Mouse (Mus musculus) right cerebral cortex, postnatal 25 days (tissue): ENCODE measurements around the gene Jph4.

Experiments
- DNase-seq: peaks from one replicate; pipeline ENCODE4 v3.0.0; 2022

The Jph4 gene

GRCm38 (mm10) chr14:55115846-55116245 lies 889 bp downstream of the Jph4 start:
- no peak for DNase-seq

DNA sequence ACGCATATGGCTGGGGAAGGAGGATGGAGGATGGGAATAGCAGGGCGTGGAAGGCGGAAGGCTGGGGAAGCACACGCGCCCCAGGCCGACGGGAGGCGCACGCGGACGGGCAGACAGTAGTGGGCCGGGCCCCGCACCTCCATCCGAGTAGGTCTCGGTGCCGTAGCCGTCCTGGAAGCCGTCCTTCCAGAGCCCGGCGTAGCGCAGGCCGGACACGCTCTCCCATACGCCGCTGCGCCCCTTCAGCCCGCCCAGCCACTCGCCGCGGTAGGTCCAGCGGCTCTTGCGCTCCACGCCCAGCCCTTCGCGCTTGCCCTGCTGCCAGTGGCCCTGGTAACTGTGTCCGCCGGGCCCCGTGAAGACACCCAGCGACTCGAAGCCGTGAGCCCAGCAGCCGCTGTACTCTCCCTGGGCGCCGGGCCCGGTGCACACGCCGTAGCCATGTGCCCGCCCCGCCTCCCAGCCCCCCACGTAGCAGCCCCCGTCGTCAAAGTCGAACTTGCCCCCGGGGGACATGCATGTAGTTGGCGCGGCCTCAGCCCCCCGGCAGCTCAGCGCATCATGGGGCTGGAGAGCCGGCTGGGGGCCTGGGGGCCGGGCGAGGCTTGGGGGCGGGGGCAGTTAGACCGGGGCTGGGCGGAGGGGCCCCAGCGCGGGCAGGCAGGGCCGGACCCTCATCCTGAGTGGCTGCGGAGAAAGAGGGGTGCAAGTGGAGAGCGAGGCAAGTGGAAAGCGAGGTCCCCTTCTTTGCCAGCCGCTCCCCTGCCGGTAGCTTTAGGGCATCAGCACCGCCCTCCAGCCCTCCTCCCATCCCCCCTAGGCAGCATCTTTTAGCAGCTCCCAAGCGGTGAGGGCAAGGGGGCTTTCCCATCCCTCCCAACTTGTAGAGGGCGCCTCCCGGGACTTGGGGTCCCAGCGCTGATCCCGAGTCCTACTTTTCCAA lies 1.7 kb downstream of the Jph4 start:
- peak; percentile 79 for DNase-seq

GRCm38 (mm10) chr14:55113975-55114645 lies 2.6 kb downstream of the Jph4 start:
- DNase-seq = no peak

DNA sequence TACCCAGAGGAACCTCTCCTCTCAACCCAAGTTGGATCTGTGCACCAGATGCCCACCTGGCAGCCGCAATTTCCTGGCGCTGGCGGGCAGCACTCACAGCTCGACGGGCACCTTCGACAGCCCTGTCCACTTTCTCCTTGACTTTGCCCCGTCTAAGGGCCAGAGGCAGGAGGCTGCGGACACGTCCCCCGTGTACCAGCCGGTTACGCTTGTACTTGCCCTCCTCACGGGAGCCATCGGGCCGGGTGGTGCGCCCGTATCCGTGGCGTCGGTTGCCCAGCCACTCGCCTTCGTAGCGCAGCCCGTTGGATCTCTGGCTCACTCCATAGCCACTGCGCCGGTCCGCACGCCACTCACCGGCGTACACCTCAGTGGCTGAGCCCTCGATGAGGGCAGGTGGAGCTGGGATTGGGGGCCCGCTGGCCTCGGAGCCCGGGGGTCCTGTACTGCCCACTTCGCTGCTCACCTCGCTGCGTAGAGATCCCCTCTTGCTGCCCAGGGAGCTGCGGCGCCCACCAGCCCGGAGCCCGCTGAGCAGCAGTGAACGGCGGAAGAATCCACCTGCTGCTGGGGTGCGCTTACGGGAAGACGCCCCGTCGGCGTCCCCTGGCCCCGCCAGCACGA lies 3.3 kb downstream of the Jph4 start:
- no peak for DNase-seq

DNA sequence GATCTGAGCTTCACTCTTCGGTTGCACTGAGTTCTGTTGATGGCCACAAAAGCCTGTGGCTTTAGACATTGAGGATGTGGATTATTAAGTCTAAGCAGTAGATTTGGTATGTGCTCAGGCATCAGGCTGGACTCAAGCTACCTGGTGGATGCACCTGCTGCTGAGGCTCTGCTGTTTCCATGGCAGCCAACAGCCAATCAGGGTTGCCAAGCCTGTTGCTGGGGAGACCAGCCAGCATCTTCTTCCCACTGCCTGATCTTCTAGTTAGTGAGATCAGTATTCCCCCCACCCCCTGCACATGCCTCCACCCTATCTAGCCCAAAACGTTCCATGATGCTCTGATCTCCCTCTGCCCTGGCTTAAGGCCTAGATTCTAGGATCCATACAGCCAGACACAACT lies 5.0 kb downstream of the Jph4 start:
- peak; percentile 73 for DNase-seq

DNA sequence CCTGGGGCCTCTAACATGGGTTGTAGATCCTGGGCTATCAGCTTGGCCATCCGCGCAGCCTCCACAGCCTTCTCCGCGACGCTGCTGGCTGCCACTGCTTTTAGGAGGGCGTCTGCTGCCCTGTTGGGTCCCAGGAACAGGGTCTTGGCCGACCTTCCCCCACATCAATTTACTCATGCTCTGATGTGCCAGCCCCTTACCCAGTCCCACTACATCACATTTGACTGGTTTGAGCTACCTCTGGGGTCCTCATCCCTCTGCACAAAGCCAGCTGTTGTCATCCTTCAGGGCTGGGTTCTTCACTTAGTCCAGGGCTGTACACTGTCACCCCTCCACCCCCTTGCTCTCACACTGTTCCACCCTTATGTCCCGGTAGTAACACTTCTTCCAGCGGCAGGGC lies 6.7 kb downstream of the Jph4 start:
- DNase-seq = no peak

- no peak for DNase-seq
Observed at GRCm38 (mm10) chr14:55109048-55109873, 7.5 kb downstream of the Jph4 start.

DNA sequence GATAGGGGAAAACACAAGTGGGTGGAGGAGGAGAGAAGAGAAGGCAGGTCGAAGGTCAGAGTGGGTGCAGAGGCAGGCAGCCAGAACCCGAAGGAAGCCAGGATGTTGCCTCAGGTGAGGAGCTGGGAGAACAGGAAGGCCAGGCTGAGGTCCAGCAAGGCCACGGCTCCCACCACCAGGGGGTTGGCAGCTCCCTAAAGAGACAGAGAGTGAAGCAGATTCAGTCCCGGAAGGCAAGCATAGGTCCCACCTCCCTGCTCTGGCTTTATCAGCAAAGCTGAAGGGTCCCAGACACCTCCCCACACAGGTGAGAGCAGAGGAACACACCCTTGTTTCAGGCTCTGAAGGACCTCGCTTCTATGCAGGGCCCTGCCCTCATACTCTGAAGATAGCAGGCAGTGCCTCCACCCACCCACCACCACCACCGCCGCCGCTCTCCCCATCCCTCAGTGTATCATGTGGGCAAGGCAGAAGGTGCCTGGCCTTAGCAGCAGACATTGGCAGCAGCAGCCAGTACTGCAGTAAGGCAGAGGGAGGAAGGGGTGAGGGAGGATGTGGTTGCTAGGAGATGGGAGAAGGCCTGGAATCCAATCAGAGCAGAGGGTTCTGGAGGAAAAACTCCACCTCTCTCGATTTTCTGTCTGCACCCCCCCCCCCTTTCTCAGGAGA lies 8.4 kb downstream of the Jph4 start:
- DNase-seq = peak; percentile 82

- no peak for DNase-seq
Observed at GRCm38 (mm10) chr14:55106990-55107389, 9.7 kb downstream of the Jph4 start.

- DNase-seq = peak; percentile 85
Observed at GRCm38 (mm10) chr14:55105836-55106809, 10.6 kb downstream of the Jph4 start, which contains the start of gene Ap1g2. TSS of gene Ap1g2 (minus strand) at chr14:55106593.

GRCm38 (mm10) chr14:55105386-55105785 lies 11.3 kb downstream of the Jph4 start:
- no peak for DNase-seq

DNA sequence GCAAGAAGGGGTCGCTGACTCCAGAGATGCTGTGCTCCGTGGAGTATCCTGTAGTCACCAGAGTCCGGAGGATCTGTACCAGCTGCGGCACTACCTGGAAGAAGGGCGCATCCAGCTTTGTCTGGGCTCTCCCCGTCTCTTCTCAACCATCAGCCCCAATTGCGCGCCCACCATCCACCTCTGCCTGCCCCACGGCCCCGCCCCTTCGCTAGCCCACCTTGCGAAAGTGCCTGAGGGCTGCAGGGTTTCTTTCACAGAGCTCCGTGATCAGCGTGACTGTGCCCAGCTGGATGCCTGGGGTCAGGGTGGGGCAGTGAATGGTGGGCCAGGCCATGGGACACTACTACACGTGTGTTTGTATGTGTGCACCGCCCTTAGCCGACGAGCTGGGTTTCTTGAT lies 12.4 kb downstream of the Jph4 start:
- no peak for DNase-seq

GRCm38 (mm10) chr14:55102253-55102785 lies 14.4 kb downstream of the Jph4 start:
- DNase-seq = no peak

- no peak for DNase-seq
Observed at GRCm38 (mm10) chr14:55101592-55101991, 15.1 kb downstream of the Jph4 start.

GRCm38 (mm10) chr14:55098067-55098466 lies 18.7 kb downstream of the Jph4 start:
- no peak for DNase-seq

DNA sequence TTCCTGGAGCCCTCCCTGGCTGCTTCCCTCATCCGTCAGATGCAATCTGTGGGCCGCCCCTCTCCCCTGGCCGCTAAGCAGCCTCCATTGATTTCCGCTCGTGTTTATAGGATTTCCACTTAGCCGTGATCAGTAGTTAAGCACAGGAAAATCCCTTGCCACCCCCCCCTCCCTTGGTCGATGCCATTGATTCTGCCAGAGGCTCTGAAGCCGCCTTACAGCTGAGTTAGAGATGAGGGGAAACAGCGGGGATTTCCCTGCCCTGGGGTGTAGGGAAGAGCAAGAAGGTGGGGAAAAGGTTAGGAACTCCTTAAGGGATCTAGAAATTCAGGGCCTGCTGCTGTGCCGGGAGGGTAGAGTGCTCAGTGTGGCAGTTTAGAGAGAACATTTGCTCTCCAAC lies 19.1 kb downstream of the Jph4 start:
- no peak for DNase-seq

GRCm38 (mm10) chr14:55096573-55097087 lies 20.1 kb downstream of the Jph4 start:
- no peak for DNase-seq

DNA sequence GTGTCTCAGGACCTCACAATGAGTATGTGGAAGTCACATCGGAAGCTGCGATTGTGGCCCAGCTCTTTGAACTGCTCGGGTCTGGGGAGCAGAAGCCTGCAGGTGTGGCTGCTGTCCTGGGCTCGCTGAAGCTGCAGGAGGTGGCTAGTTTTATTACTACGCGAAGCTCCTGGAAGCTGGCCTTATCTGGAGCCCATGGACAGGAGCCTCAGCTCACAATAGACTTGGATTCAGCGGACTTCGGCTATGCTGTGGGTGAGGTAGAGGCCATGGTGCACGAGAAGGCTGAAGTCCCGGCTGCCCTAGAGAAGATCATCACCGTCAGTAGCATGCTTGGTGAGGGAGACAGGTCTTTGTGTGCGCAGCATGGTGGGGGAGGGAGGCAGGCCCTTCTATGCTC lies 21.1 kb downstream of the Jph4 start:
- DNase-seq = no peak

DNA sequence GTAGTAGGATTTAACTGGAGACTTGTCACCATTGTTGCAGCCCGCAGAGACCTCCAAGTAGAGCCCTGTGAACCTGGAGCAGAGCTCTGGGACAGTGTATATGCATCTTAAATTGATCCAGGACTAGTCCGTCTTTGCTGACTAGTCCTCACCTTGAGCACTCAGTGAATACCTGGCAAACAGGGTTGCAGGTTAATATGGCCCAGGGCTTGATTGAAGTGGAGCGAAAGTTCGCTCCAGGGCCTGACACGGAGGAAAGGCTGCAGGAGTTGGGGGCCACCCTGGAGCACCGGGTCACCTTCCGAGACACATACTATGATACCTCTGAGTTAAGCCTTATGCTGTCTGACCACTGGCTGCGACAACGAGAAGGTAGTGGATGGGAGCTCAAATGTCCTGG lies 21.5 kb downstream of the Jph4 start:
- no peak for DNase-seq

DNA sequence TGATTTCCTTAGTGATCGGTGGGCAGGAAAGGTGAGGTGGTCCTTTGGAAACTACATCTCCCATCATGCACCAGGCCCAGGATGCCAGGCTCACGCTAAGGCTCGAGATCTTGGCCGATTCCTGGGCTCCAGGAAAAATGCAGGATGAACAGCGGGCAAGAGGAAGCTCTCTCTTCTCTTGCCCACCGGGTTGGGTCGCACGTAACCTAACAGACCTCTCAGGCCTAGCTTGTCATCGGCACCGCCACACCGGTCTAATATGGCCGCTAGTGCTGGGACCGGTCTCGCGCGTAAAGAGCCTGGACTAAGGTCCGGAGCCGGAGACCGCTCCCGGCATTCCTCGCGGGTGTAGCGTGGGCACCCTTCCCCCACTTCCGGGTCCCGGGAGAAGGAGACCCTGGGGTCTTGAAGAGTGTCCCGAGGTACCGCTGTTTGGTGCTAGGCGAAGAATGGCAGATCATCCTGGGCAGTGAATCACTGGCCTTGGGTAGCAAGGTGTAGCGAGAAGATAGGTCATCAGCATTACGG lies 22.0 kb downstream of the Jph4 start, which contains the start of gene Thtpa:
Thtpa (plus strand) TSS at position 81 of the 528 bp plus-strand sequence.
- DNase-seq = peak; percentile 84
